Mouse (Mus musculus) cortical plate, adult 2 months (tissue): ENCODE results near the gene Gm5741.

Experiments used
- CTCF ChIP-seq: fragments of 200-500 bp; IDR thresholded peaks from 2 replicates; pipeline ENCODE4 v1.5.1; 2011; ENCODE audit warnings: mild to moderate bottlenecking, control low read depth, low read length; ENCODE audit not compliant: insufficient read depth; ENCODE audit errors: extremely low read depth
- POLR2A ChIP-seq: fragments of 200-500 bp; IDR thresholded peaks from 2 replicates; pipeline ENCODE4 v1.6.1; 2011; ENCODE audit warnings: mild to moderate bottlenecking, low read length, control low read depth; ENCODE audit not compliant: insufficient read depth; ENCODE audit errors: extremely low read depth

DNA sequence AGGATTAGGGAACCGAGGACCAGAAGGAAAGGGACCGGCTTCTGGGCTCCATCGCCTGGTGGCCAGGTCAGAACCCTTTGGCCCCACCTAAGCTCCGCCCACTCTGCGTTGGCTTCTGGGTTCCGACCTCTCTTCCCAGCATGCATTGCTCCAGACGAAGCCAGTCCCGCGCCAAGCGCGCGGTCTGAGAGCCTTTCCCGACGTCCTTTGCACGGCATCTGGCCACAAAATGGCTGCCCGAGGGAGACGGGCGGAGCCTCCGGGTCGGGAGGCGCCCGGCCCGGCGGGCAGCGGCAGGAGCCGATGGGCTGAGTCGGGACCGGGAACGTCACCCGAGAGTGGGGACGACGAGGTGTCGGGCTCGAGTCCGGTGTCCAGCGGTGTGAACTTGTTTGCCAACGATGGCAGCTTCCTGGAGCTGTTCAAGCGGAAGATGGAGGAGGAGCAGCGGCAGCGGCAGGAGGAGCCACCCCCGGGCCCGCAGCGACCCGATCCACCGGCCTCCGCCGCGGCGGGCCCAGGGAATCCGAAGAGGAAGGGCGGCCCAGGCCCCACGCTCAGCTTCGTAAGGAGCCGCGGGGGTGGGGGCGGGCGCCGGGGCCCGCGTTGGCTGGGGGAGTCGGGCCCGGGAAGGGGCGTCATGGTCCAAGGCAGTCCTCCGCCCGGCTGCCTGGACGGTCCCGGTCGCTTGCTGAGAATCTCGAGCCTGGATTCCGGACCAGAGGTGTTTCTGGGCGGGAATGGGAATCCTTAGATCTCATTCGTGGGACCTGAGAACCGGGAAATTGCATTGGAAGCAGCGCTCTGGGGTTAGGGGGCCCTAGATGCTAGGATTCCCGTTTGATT lies 40.9 kb downstream of the Gm5741 start, which contains the start of gene Trir:
- no peak for TF ChIP-seq CTCF
- peak; percentile 94 for TF ChIP-seq POLR2A
